Mouse (Mus musculus): ENCODE measurements at regions not wholly inside any gene's neighbourhood (a gene's known extent, or its start where the extent isn't known, plus 50 kb on each side); places are given as distances from the start of the nearest gene placed in this dataset.

GRCm38 (mm10) chr13:47398976-47399375 is 276.5 kb downstream of the Rnf144b start:
- no peak for DNase-seq (ENCODE audit: low read depth, low spot score)

GRCm38 (mm10) chr13:47413261-47413660 is 290.8 kb downstream of the Rnf144b start:
- no peak for DNase-seq (ENCODE audit: low read depth, low spot score)

- DNase-seq (ENCODE audit: low read depth, low spot score): no peak
Observed at GRCm38 (mm10) chr13:47413940-47414339, 291.5 kb downstream of the Rnf144b start.

GRCm38 (mm10) chr13:47429856-47430365 is 307.5 kb downstream of the Rnf144b start:
- DNase-seq (ENCODE audit: low read depth, low spot score): no peak

GRCm38 (mm10) chr13:47430409-47430808 is 308.0 kb downstream of the Rnf144b start:
- DNase-seq (ENCODE audit: low read depth, low spot score): no peak

- no peak for DNase-seq (ENCODE audit: low read depth, low spot score)
Observed at GRCm38 (mm10) chr13:47435631-47436030, 313.2 kb downstream of the Rnf144b start.

GRCm38 (mm10) chr13:47444876-47445275 is 322.4 kb downstream of the Rnf144b start:
- no peak for DNase-seq (ENCODE audit: low read depth, low spot score)

- DNase-seq (ENCODE audit: low read depth, low spot score): no peak
Observed at GRCm38 (mm10) chr13:47452186-47452760, 329.8 kb downstream of the Rnf144b start.

- DNase-seq (ENCODE audit: low read depth, low spot score): no peak
Observed at GRCm38 (mm10) chr13:47462148-47462547, 339.7 kb downstream of the Rnf144b start.

- DNase-seq (ENCODE audit: low read depth, low spot score): no peak
Observed at GRCm38 (mm10) chr13:47471543-47472213, 349.2 kb downstream of the Rnf144b start.

GRCm38 (mm10) chr13:47480159-47480558 is 357.7 kb downstream of the Rnf144b start:
- DNase-seq (ENCODE audit: low read depth, low spot score): no peak

GRCm38 (mm10) chr13:47484819-47485218 is 362.4 kb downstream of the Rnf144b start:
- DNase-seq (ENCODE audit: low read depth, low spot score): no peak

GRCm38 (mm10) chr13:47486111-47486510 is 363.7 kb downstream of the Rnf144b start:
- no peak for DNase-seq (ENCODE audit: low read depth, low spot score)

- no peak for DNase-seq (ENCODE audit: low read depth, low spot score)
Observed at GRCm38 (mm10) chr13:47486658-47487057, 364.2 kb downstream of the Rnf144b start.

GRCm38 (mm10) chr13:47505380-47505955 is 383.0 kb downstream of the Rnf144b start:
- DNase-seq (ENCODE audit: low read depth, low spot score): no peak

GRCm38 (mm10) chr13:47532935-47533334 is 410.5 kb downstream of the Rnf144b start:
- DNase-seq (ENCODE audit: low read depth, low spot score): no peak

- DNase-seq (ENCODE audit: low read depth, low spot score): no peak
Observed at GRCm38 (mm10) chr13:47537156-47537555, 414.7 kb downstream of the Rnf144b start.

GRCm38 (mm10) chr13:47549626-47550025 is 427.2 kb downstream of the Rnf144b start:
- no peak for DNase-seq (ENCODE audit: low read depth, low spot score)

- DNase-seq (ENCODE audit: low read depth, low spot score): no peak
Observed at GRCm38 (mm10) chr13:47552251-47552650, 429.8 kb downstream of the Rnf144b start.

GRCm38 (mm10) chr13:47554198-47554597 is 431.7 kb downstream of the Rnf144b start:
- no peak for DNase-seq (ENCODE audit: low read depth, low spot score)

GRCm38 (mm10) chr13:47557196-47557974 is 434.9 kb downstream of the Rnf144b start:
- no peak for DNase-seq (ENCODE audit: low read depth, low spot score)

GRCm38 (mm10) chr13:47562836-47563235 is 440.4 kb downstream of the Rnf144b start:
- no peak for DNase-seq (ENCODE audit: low read depth, low spot score)

All from retina, adult 2 months (tissue).